In the genomic region with DNA sequence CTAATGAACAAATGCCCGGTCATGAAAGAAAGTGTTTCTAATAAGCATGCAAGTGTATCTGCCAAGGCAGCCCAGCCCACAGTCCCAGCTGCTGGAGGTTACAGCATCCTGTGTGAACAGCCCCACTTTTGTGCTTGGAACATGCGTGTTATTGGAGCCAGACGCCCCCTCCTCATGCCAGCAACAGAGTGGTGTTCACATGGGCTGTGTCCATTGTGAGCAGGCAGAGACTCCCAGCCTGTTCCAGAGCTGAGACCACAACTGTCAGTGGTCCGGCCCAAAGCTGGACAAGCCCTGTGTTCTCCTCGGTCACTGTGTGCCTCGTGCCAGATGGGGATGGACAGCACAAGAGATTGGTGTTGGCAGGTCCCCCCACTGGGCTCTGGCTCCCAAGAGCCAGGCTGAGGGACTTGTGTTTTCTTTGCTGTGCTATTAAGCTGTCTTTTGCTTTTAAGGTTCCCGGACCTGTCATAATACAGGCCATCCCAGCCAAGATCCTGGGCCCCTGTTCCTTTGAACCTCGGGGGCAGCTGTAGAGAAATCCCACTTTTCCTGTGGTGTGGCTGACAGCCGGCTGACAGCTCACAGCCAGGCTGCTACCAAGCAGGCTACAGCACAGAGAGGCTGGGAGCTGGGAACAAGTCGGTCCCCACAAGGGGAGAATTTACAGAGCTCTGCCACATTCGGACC, we compare ENCODE assay signal across 9 mouse cellular contexts.
DNase-seq lines count a peak whose midpoint lies in the region; ATAC-seq lines count a peak whose summit lies in the region.
"Had no signal": no experiment of that assay in that cellular context is flagged by ENCODE, and none has a peak within 500 bp of the region (broad histone marks: within the 10 kb centered on the region; RNA-seq: fewer than 3 reads in every experiment).

No protein-coding gene starts in this region.

- H3K4me2 ChIP-seq in embryonic facial prominence, embryonic 15.5 days (replicated peaks): no peak overlapping the region
- no peak overlapping the region for H3K4me2 ChIP-seq in midbrain, embryonic 16.5 days (ENCODE audit: low read length)

- H3K36me3 ChIP-seq in embryonic facial prominence, embryonic 15.5 days: no peaks in the 10 kb centered on the region
- no peaks in the 10 kb centered on the region for H3K36me3 ChIP-seq in midbrain, embryonic 16.5 days (ENCODE audit: control insufficient read depth, insufficient read depth, low read length)

- H3K4me1 ChIP-seq in embryonic facial prominence, embryonic 15.5 days: peaks cover 28% of the 10 kb centered on the region
- H3K4me1 ChIP-seq in midbrain, embryonic 16.5 days (ENCODE audit: control insufficient read depth, insufficient read depth, low read length): peaks cover 5% of the 10 kb centered on the region; the same call in 1 of the 2 replicates

- H3K27ac ChIP-seq in embryonic facial prominence, embryonic 15.5 days (replicated peaks): peak overlapping the region; percentile 44; the same call in 1 of the 2 replicates
- no peak overlapping the region for H3K27ac ChIP-seq in midbrain, embryonic 16.5 days (ENCODE audit: low read length)

- peak; percentile 30 to 51 for DNase-seq in layer of hippocampus, adult 18-20 months (ENCODE audit: low spot score in 2 of 2)
- no peak for DNase-seq in layer of hippocampus, postnatal 25 days (ENCODE audit: extremely low spot score in 1 of 2, low spot score in 1 of 2)
- peak; percentile 22 for DNase-seq in hindlimb bud, embryonic 11.5 days (ENCODE audit: extremely low spot score, low read depth, low spot score)
- no peak for DNase-seq in frontal cortex, adult 2 months (ENCODE audit: extremely low spot score in 1 of 2, low spot score in 1 of 2)
- no peak for DNase-seq in cerebellum, postnatal 36 days
- DNase-seq: thymus, postnatal 25 days had no signal

- H3K27me3 ChIP-seq in embryonic facial prominence, embryonic 15.5 days: peaks cover 12% of the 10 kb centered on the region; the same call in 1 of the 2 replicates
- H3K27me3 ChIP-seq in midbrain, embryonic 16.5 days (ENCODE audit: control insufficient read depth, insufficient read depth, low read depth, low read length): no peaks in the 10 kb centered on the region

- no peak overlapping the region for H3K9ac ChIP-seq in embryonic facial prominence, embryonic 15.5 days
- peak overlapping the region; percentile 15; the same call in 1 of the 2 replicates for H3K9ac ChIP-seq in midbrain, embryonic 16.5 days (ENCODE audit: low read depth, low read length)

- peak; percentile 77 for ATAC-seq in embryonic facial prominence, embryonic 15.5 days (ENCODE audit: insufficient number of reproducible peaks, low FRiP score, low TSS enrichment, low read depth)
- ATAC-seq in midbrain, embryonic 16.5 days: peak; percentile 70
- ATAC-seq in granulocyte monocyte progenitor cell, adult 5-6 weeks (replicated peaks; ENCODE audit: poor library complexity, severe bottlenecking): no peak

- H3K9me3 ChIP-seq in embryonic facial prominence, embryonic 15.5 days (replicated peaks): no peaks in the 10 kb centered on the region
- H3K9me3 ChIP-seq in midbrain, embryonic 16.5 days (replicated peaks; ENCODE audit: control insufficient read depth, low read length, poor library complexity, severe bottlenecking): no peaks in the 10 kb centered on the region

- no peak overlapping the region for H3K4me3 ChIP-seq in embryonic facial prominence, embryonic 15.5 days (replicated peaks)
- no peak overlapping the region for H3K4me3 ChIP-seq in midbrain, embryonic 16.5 days (ENCODE audit: low read depth, low read length)

- 31% methylated on average over 11 of the region's 11 CpGs for WGBS in embryonic facial prominence, embryonic 15.5 days
- 28% methylated on average over 11 of the region's 11 CpGs for WGBS in midbrain, embryonic 16.5 days

Comparison
In these comparisons a context has a peak if more than half of its experiments do, and no peak if none do; other contexts are left out.
1. DNase-seq: peak in layer of hippocampus, adult 18-20 months (2 of 2) and hindlimb bud, embryonic 11.5 days (single experiment); none in layer of hippocampus, postnatal 25 days (0 of 2), frontal cortex, adult 2 months (0 of 2) and cerebellum, postnatal 36 days (0 of 2).